Mouse (Mus musculus): ENCODE results near the gene Ranbp1.

DNA sequence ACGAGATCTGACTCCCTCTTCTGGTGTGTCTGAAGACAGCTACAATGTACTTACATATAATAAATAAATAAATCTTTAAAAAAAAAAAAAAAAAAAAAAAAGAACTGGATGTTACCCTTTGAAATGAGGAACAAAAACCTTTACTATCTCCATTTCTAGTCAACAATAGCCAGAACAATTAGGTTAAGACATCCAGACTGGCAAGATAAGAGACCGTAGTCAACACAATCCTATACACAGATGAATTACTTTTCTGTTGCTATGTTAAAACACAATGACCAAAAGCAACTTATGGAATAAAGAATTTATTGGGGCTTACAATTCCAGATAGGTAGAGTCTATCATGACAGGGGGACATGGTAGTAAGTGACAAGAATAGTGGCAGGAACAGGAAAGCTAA lies 16.5 kb upstream of the Ranbp1 start:
- TF ChIP-seq HCFC1 (IDR thresholded peaks at IDR 0.05; ENCODE audit: low read depth, low read length) (no peak), ZC3H11A (IDR thresholded peaks at IDR 0.05; ENCODE audit: low read depth, low read length) (no peak), ZMIZ1 (IDR thresholded peaks at IDR 0.05; ENCODE audit: low read depth, low read length) (no peak), CHD2 (IDR thresholded peaks at IDR 0.05; ENCODE audit: low read length) (no peak), POLR2A (IDR thresholded peaks at IDR 0.05; ENCODE audit: low read depth, low read length) (no peak), CTCF (conservative IDR thresholded peaks at IDR 0.05 in 1 of 2, IDR thresholded peaks at IDR 0.05 in 1 of 2; ENCODE audit: low read depth in 2 of 2, low read length in 2 of 2) (no peak), RAD21 (IDR thresholded peaks at IDR 0.05; ENCODE audit: low read depth, low read length) (no peak), ELF1 (IDR thresholded peaks at IDR 0.05; ENCODE audit: low read depth, low read length) (no peak)
